Mouse (Mus musculus) forebrain, embryonic 14.5 days (tissue): ENCODE results near the gene Tsga10ip. TPM values are rescaled to one million over a fixed set of nuclear protein-coding genes. Genes with fewer than 3 reads are reported as not detected.
"Not testable (repeated sequence)": the region's sequence is repeated elsewhere in the genome, so short reads cannot be mapped to it uniquely, and the experiment has no call there.

Source experiments
- ATAC-seq: fragments of 200-750 bp; cut with Nextera tagmentation; 2 replicates; pipeline ENCODE4 v1.8.0; 2017; ENCODE audit warnings: mild to moderate bottlenecking, moderate library complexity
- DNase-seq: peaks from one replicate; pipeline ENCODE4 v3.0.0-alpha.2; 2015; ENCODE audit warnings: low spot score
- H3K27ac ChIP-seq: fragments of 300-500 bp; sonication (generic); 2 replicates; pipeline ENCODE4 v1.5.1; 2014; ENCODE audit warnings: low read depth, mild to moderate bottlenecking, control low read depth, low read length, moderate library complexity
- H3K27me3 ChIP-seq: fragments of 300-500 bp; sonication (generic); replicated peaks from 2 replicates; pipeline ENCODE4 v1.6.1; 2014; ENCODE audit warnings: low read length, control low read depth, mixed read lengths; ENCODE audit not compliant: control insufficient read depth, insufficient read depth
- H3K36me3 ChIP-seq: fragments of 300-500 bp; sonication (generic); 2 replicates; pipeline ENCODE4 v1.6.1; 2014; ENCODE audit warnings: low read length, control low read depth; ENCODE audit not compliant: control insufficient read depth, insufficient read depth
- H3K4me1 ChIP-seq: fragments of 300-500 bp; sonication (generic); 2 replicates; pipeline ENCODE4 v1.6.1; 2014; ENCODE audit warnings: antibody characterized with exemption, low read length, control low read depth; ENCODE audit not compliant: control insufficient read depth, insufficient read depth
- H3K4me2 ChIP-seq: fragments of 300-500 bp; sonication (generic); 2 replicates; pipeline ENCODE4 v1.6.1; 2014; ENCODE audit warnings: mild to moderate bottlenecking, control low read depth, low read length
- H3K4me3 ChIP-seq: fragments of 300-500 bp; sonication (generic); 2 replicates; pipeline ENCODE4 v1.5.1; 2014; ENCODE audit warnings: low read depth, low read length, control low read depth
- H3K9ac ChIP-seq: fragments of 300-500 bp; sonication (generic); 2 replicates; pipeline ENCODE4 v1.6.1; 2014; ENCODE audit warnings: mild to moderate bottlenecking, low read length, control low read depth, moderate library complexity
- H3K9me3 ChIP-seq: fragments of 300-500 bp; sonication (generic); replicated peaks from 2 replicates; pipeline ENCODE4 v1.6.1; 2016; ENCODE audit warnings: low read length, control low read depth, mixed read lengths; ENCODE audit not compliant: control insufficient read depth
- WGBS: fragments of 180-500 bp; shearing (Covaris S2); extraction: QIAGEN DNeasy Blood & Tissue Kit; methylation state at CpG from one replicate; pipeline ENCODE4 v1.1.7; 2014; 5-methylcytosine and 5-hydroxymethylcytosine counted together
- polyA plus RNA-seq: library from polyadenylated mRNA; unstranded; fragments of >200 nt; fragmentation: Nextera tagmentation; extraction: Ambion mirVana; gene quantifications from 2 replicates; pipeline ENCODE4 v1.2.1, GENCODE M21; 2014

Tsga10ip gene
- polyA plus RNA-seq, 1 experiment from 2014 or later, result not detected

DNA sequence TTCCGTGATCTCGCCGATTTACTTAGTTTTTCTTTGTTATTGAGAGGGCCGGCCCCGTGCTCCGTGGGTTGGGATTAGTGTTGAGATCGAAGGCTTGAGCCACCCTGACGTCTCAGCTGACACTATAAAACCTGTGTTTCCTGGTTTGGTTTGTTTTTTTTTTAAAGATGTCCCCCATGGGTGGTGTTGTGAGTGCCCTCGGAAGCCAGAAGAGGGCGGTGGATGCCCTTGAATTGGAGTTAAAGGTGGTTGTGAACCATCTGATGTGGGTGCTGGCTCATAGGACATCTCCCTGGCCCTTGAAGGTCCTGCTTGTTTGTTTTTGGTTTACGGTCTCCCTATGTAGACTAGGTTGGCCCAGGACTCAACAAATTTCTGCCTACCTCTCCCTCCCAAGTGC lies 34.9 kb downstream of the Tsga10ip start:
- peak overlapping the region; percentile 97 for H3K4me3 ChIP-seq
- H3K4me2 ChIP-seq, result peak overlapping the region; percentile 89
- H3K9ac ChIP-seq, result peak overlapping the region; percentile 85
- peaks cover 58% of the 10 kb centered on the region for H3K36me3 ChIP-seq
- H3K9me3 ChIP-seq, result no peaks in the 10 kb centered on the region
- DNase-seq (no peak), ATAC-seq (no peak)
- peak overlapping the region; percentile 92; the same call in 1 of the 2 replicates for H3K27ac ChIP-seq
- WGBS, result 11% methylated on average over 11 of the region's 11 CpGs
- H3K27me3 ChIP-seq, result no peaks in the 10 kb centered on the region
- H3K4me1 ChIP-seq, result peaks cover 13% of the 10 kb centered on the region

DNA sequence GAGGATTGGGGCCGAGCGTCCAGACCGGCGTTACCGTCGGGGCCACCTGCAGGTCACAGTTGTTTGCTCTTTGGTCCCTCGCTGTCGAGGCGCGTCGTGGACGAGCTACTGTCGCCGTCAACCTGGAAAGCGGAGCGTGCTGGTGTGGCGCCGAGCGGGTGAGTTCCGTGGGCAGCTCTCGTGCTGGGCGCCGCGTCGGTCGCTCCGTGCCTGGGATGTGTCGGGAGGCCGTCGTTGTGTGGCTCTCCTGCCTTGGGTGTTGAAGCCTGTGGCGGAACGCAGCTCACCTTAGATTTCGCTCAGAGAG lies 35.3 kb downstream of the Tsga10ip start, which contains the start of gene Banf1:
TSS of gene Banf1 (minus strand) at position 116 of the 307 bp plus-strand sequence.
- Histone ChIP-seq H3K4me1 (peaks cover 13% of the 10 kb centered on the region), H3K4me3 (peak within 1 kb of the TSS; percentile 97), H3K9me3 (no peaks in the 10 kb centered on the region), H3K9ac (peak within 1 kb of the TSS; percentile 85), H3K27ac (peak within 1 kb of the TSS; percentile 92), H3K27me3 (no peaks in the 10 kb centered on the region), H3K4me2 (peak within 1 kb of the TSS; percentile 89), H3K36me3 (peaks cover 53% of the 10 kb centered on the region)
- ATAC-seq, result peak; percentile 12; the same call in 1 of the 2 replicates
- no peak for DNase-seq
- WGBS, result 0% methylated on average over 33 of the region's 33 CpGs

DNA sequence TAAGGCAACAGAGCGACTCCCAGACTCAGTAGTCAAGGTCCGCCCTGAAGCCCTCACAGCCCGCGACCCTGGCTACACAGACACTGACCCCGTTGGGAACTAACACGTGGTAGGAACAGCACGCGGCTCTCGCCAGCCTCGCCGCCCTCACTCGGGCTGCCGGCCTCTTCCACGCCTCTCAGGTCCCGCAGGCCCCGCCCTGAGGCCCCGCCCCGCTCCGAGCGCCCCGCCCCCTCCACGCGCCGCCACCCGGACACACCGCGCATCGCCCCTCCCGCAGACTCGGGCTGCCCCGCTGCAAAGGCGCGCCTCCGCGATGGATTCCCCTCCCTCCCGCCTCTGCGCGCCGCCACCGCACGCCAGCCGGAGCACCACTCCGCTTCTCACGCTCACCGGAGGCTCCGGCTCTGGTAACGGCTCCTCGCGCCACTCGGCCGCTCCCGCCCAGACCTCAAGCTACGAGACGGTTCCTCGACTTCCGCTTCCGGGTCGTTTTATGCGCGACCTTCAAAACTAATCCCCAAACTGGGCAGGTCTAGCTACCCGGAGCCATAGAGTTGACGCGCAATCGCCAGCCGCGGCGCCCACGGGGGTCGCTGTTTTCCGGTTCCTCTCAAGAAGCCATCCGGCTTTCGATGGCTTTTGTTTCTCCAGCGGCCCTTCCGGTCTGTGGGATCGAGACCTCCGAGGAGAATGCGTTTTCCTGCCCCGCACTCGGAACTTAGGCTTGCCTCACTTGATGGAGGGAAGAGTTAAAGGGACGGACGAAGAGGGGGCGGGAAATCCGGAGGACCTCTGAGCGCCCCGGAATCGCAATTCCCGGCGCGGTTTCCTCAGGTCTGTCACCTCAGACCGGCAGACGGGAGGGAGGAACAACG lies 35.9 kb downstream of the Tsga10ip start, which contains the start of gene Eif1ad:
TSS of gene Eif1ad (plus strand) at position 567 of the 878 bp plus-strand sequence.
- peak within 1 kb of the TSS; percentile 92 for H3K27ac ChIP-seq
- WGBS, result under 1% methylated on average over 72 of the region's 92 CpGs
- ATAC-seq (peak; percentile 96), DNase-seq (peak; percentile 99)
- no peaks in the 10 kb centered on the region for H3K9me3 ChIP-seq
- H3K36me3 ChIP-seq, result peaks cover 48% of the 10 kb centered on the region
- H3K4me1 ChIP-seq, result peaks cover 13% of the 10 kb centered on the region
- no peaks in the 10 kb centered on the region for H3K27me3 ChIP-seq
- peak within 1 kb of the TSS; percentile 97 for H3K4me3 ChIP-seq
- H3K9ac ChIP-seq, result peak within 1 kb of the TSS; percentile 85
- peak within 1 kb of the TSS; percentile 89 for H3K4me2 ChIP-seq

DNA sequence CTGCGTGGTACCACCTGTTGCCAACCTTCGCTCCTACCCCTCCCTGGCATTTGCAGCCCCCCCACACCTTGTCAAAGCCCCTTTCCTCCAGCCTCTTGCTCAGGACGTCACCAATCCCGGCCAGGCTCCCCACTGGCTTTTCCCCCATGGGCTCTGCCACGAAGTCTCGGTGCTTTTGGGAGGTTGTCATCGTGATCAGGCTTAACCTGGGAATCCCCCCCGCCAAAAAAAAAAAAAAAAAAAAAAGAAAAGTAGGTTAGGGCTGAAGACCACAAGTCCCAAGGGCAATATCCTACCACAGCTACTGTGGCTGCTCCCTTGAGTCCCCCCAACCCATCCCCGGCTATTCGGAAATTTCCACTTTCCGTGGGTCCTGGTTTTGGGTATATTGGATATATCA lies 36.6 kb downstream of the Tsga10ip start:
- Histone ChIP-seq H3K36me3 (peaks cover 43% of the 10 kb centered on the region), H3K9me3 (no peaks in the 10 kb centered on the region), H3K27ac (peak overlapping the region; percentile 92), H3K4me1 (peaks cover 13% of the 10 kb centered on the region), H3K9ac (peak overlapping the region; percentile 85), H3K4me2 (peak overlapping the region; percentile 89), H3K27me3 (no peaks in the 10 kb centered on the region), H3K4me3 (peak overlapping the region; percentile 97)
- 14% methylated on average over 11 of the region's 11 CpGs for WGBS
- no peak for DNase-seq
- no peak for ATAC-seq

- peaks cover 27% of the 10 kb centered on the region for H3K36me3 ChIP-seq
- no peaks in the 10 kb centered on the region for H3K27me3 ChIP-seq
- ATAC-seq (no peak), DNase-seq (no peak)
- no peak overlapping the region for H3K4me3 ChIP-seq
- H3K4me1 ChIP-seq, result peaks cover 13% of the 10 kb centered on the region
- 92% methylated on average over 2 of the region's 2 CpGs for WGBS
- no peak overlapping the region for H3K27ac ChIP-seq
- H3K4me2 ChIP-seq, result no peak overlapping the region
- H3K9me3 ChIP-seq, result no peaks in the 10 kb centered on the region
- no peak overlapping the region for H3K9ac ChIP-seq
Observed at GRCm38 (mm10) chr19:5364124-5364523, 38.2 kb downstream of the Tsga10ip start.

- Histone ChIP-seq H3K4me3 (no peak overlapping the region), H3K27ac (no peak overlapping the region), H3K4me1 (peaks cover 5% of the 10 kb centered on the region), H3K9me3 (no peaks in the 10 kb centered on the region), H3K36me3 (peaks cover 17% of the 10 kb centered on the region), H3K9ac (no peak overlapping the region), H3K4me2 (no peak overlapping the region), H3K27me3 (no peaks in the 10 kb centered on the region)
- DNase-seq (no peak), ATAC-seq (no peak)
- 78% methylated on average over 2 of the region's 2 CpGs for WGBS
Observed at GRCm38 (mm10) chr19:5362186-5362585, 40.1 kb downstream of the Tsga10ip start.

DNA sequence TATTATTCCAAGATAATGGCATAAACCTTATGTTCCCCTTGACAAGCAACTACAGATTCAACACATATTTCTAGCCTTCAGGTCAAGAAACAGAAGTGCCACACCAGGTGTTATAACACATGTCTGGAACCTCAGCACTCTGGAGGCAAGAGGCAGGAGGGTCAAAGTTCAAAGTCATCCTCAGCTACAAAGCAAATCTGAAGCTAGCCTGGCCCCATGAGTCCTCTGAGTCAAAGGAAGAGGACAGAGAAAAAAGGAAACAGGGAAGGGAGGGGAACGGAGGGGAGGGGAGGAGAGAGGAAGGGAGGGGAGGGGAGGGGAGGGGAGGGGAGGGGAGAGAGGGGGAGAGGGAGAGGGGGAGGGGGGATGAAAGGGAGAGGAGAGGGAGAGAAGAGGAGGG lies 46.2 kb downstream of the Tsga10ip start:
- Histone ChIP-seq H3K4me1 (no peaks in the 10 kb centered on the region), H3K9ac (no peak overlapping the region), H3K36me3 (no peaks in the 10 kb centered on the region), H3K4me2 (no peak overlapping the region), H3K9me3 (no peaks in the 10 kb centered on the region), H3K27ac (no peak overlapping the region), H3K4me3 (no peak overlapping the region), H3K27me3 (no peaks in the 10 kb centered on the region)
- DNase-seq (no peak), ATAC-seq (no peak)
- WGBS, result no CpG with 5 or more reads among the region's 1 CpGs

DNA sequence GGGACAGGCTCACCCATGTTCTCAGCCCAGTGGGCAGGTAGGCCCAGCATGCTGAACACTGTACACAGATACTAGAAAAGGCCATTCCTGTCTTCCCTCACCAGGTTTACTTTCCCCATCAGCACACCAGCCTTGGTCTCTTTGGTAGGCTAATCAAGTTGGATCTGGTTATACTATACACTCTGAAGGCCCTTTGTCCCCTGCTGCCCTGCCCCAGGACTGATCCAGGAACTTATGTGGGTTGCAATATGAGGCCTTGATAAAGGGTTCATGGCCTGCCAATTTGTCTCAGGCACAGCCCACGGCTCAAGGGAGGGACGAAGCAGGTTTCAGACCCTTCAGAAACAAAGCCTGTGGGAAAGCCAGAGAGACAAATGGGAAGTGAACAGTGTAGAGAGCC lies 48.7 kb downstream of the Tsga10ip start:
- Histone ChIP-seq H3K27ac (no peak overlapping the region), H3K36me3 (no peaks in the 10 kb centered on the region), H3K9ac (no peak overlapping the region), H3K4me3 (no peak overlapping the region), H3K4me1 (peaks cover 4% of the 10 kb centered on the region; the same call in 1 of the 2 replicates), H3K4me2 (no peak overlapping the region), H3K9me3 (no peaks in the 10 kb centered on the region), H3K27me3 (no peaks in the 10 kb centered on the region)
- ATAC-seq (no peak), DNase-seq (no peak)
- WGBS, result 69% methylated on average over 2 of the region's 2 CpGs

GRCm38 (mm10) chr19:5349502-5349873 lies 52.8 kb downstream of the Tsga10ip start, which contains the start of gene Cst6:
Gene Cst6 (minus strand): TSS chr19:5349574.
- H3K27ac ChIP-seq, H3K9me3 ChIP-seq, ATAC-seq, DNase-seq, H3K36me3 ChIP-seq, H3K4me1 ChIP-seq, H3K27me3 ChIP-seq: not testable (repeated sequence)
- peak within 1 kb of the TSS; percentile 65 for H3K4me2 ChIP-seq
- 64% methylated on average over 6 of the region's 6 CpGs for WGBS
- peak within 1 kb of the TSS; percentile 27 for H3K4me3 ChIP-seq
- H3K9ac ChIP-seq, result peak within 1 kb of the TSS; percentile 68
